Mouse (Mus musculus) midbrain, embryonic 13.5 days (tissue): ENCODE measurements around the gene Ica1. TPM values are rescaled to one million over a fixed set of nuclear protein-coding genes. Genes with fewer than 3 reads are reported as not detected.
A peak's percentile ranks its signal among the peaks of the same experiment; 100 is the strongest.

Experiments
- ATAC-seq: fragments of 200-750 bp; cut with Nextera tagmentation; 2 replicates; pipeline ENCODE4 v1.8.0; 2017; ENCODE audit warnings: mild to moderate bottlenecking, moderate TSS enrichment, moderate library complexity
- H3K27ac ChIP-seq: fragments of 300-500 bp; sonication (generic); 2 replicates; pipeline ENCODE4 v1.5.1; 2015; ENCODE audit warnings: inconsistent platforms, mild to moderate bottlenecking, moderate library complexity
- H3K27me3 ChIP-seq: fragments of 300-500 bp; sonication (generic); 2 replicates; pipeline ENCODE4 v1.6.1; 2015; ENCODE audit warnings: mild to moderate bottlenecking, inconsistent platforms
- H3K36me3 ChIP-seq: fragments of 300-500 bp; sonication (generic); 2 replicates; pipeline ENCODE4 v1.6.1; 2015; ENCODE audit warnings: mild to moderate bottlenecking, inconsistent platforms
- H3K4me1 ChIP-seq: fragments of 300-500 bp; sonication (generic); replicated peaks from 2 replicates; pipeline ENCODE4 v1.6.1; 2015; ENCODE audit warnings: inconsistent platforms
- H3K4me2 ChIP-seq: fragments of 300-500 bp; sonication (generic); replicated peaks from 2 replicates; pipeline ENCODE4 v1.6.1; 2015; ENCODE audit warnings: moderate library complexity, mild to moderate bottlenecking, inconsistent platforms
- H3K4me3 ChIP-seq: fragments of 300-500 bp; sonication (generic); replicated peaks from 2 replicates; pipeline ENCODE4 v1.5.1; 2015; ENCODE audit warnings: mild to moderate bottlenecking, inconsistent platforms
- H3K9ac ChIP-seq: fragments of 300-500 bp; sonication (generic); replicated peaks from 2 replicates; pipeline ENCODE4 v1.6.1; 2015; ENCODE audit warnings: mild to moderate bottlenecking, inconsistent platforms
- H3K9me3 ChIP-seq: fragments of 300-500 bp; sonication (generic); 2 replicates; pipeline ENCODE4 v1.6.1; 2016; ENCODE audit warnings: mild to moderate bottlenecking, inconsistent platforms
- WGBS: fragments of 180-500 bp; shearing (Covaris S2); methylation state at CpG from one replicate; pipeline ENCODE4 v1.1.7; 2015; 5-methylcytosine and 5-hydroxymethylcytosine counted together
- polyA plus RNA-seq: library from polyadenylated mRNA; unstranded; fragments of >200 nt; fragmentation: Nextera tagmentation; extraction: Ambion mirVana; gene quantifications from 2 replicates; pipeline ENCODE4 v1.2.1, GENCODE M21; 2015

Ica1 gene
- polyA plus RNA-seq, 1 experiment from 2014 or later = 36.9 TPM

DNA sequence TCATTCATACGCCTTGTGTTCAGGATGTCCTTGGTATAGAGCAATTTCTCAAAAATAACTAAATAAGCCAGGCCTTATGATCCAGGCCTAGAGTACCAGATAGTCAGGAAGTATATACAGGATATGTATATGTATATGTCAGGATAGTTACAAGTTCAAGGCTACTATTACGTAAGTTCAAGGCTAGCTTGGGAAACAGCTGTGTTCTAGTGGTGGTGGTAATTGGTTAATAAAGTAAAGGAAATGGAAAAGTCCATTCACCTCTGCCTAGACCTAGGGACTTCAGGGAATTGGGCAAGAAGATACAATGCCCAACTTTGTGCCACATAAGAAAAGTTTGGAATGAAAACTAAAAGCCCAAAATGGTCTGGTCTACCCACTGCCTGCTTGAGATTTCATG is 61.7 kb downstream of the Ica1 start:
- WGBS = 90% methylated on average over 2 of the region's 2 CpGs
- Histone ChIP-seq H3K36me3 (no peaks in the 10 kb centered on the region), H3K4me1 (no peaks in the 10 kb centered on the region), H3K27me3 (no peaks in the 10 kb centered on the region), H3K27ac (no peak overlapping the region), H3K4me3 (no peak overlapping the region), H3K4me2 (no peak overlapping the region), H3K9ac (no peak overlapping the region), H3K9me3 (no peaks in the 10 kb centered on the region)
- no peak for ATAC-seq

DNA sequence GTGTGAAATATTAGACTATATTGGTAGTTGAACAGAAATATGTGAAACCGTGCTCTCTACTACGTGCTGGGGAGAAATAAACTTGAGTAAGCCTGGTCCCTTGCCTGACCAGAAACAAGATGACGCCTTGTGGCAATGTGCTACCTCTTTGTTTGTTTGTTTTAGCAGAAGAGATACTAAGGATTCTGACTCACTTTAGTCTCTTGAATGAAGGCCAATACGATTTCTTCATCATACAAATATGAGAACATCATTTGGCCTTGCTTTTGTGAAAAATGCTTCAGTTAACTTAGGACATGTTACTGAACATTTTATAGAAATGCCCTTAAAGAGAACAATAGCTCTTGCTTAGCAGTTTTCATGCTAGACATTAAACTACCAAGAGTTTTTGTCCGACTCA is 67.0 kb downstream of the Ica1 start:
- Histone ChIP-seq H3K36me3 (no peaks in the 10 kb centered on the region), H3K4me1 (no peaks in the 10 kb centered on the region), H3K9ac (no peak overlapping the region), H3K27ac (no peak overlapping the region), H3K4me3 (no peak overlapping the region), H3K4me2 (no peak overlapping the region), H3K9me3 (no peaks in the 10 kb centered on the region), H3K27me3 (no peaks in the 10 kb centered on the region)
- 86% methylated on average over 5 of the region's 5 CpGs for WGBS
- ATAC-seq = no peak

DNA sequence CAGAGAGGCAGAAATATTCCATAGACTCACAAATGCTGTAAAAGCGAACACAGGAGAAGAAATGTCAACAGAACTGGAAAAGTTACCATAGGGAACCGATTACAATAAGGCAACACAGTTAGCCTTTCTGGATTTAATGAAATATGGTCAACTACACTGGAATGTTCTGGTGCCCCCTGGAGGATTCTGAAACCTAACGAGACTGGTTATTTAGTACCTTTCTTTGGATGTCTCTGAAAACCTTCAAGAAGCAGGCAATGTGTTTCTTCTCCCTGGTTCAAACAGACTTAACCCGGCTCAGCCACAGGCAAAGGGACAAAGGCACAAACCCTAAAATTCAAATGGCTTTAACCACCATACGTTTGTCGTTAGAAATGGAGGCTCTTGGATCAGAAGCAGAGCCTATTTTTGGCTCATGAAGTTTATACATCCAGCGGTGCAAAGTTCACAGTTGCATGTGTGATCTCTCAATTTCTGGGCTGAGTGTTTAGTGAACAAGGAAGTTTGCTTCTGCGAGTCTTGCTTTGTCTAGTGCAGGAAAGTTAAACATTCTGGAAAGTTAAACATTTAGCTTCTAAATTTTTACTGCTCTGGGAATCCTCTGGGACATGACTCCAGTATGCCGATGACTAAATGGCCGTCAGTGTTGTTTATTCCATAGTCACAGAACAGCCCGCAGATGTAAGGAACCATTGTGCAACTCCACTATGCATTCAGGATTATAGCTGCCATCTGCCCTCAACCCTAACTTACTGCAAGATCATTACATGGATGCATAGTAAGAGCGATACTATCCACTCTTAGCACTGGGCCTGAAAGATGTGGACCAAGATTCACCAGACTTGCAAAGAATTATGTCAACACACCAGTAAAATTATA is 83.4 kb downstream of the Ica1 start:
- Histone ChIP-seq H3K4me3 (no peak overlapping the region), H3K27ac (peak overlapping the region; percentile 42; the same call in 1 of the 2 replicates), H3K36me3 (no peaks in the 10 kb centered on the region), H3K27me3 (no peaks in the 10 kb centered on the region), H3K9me3 (no peaks in the 10 kb centered on the region), H3K4me1 (peaks cover 20% of the 10 kb centered on the region), H3K9ac (no peak overlapping the region), H3K4me2 (no peak overlapping the region)
- WGBS = 68% methylated on average over 12 of the region's 12 CpGs
- ATAC-seq = no peak

DNA sequence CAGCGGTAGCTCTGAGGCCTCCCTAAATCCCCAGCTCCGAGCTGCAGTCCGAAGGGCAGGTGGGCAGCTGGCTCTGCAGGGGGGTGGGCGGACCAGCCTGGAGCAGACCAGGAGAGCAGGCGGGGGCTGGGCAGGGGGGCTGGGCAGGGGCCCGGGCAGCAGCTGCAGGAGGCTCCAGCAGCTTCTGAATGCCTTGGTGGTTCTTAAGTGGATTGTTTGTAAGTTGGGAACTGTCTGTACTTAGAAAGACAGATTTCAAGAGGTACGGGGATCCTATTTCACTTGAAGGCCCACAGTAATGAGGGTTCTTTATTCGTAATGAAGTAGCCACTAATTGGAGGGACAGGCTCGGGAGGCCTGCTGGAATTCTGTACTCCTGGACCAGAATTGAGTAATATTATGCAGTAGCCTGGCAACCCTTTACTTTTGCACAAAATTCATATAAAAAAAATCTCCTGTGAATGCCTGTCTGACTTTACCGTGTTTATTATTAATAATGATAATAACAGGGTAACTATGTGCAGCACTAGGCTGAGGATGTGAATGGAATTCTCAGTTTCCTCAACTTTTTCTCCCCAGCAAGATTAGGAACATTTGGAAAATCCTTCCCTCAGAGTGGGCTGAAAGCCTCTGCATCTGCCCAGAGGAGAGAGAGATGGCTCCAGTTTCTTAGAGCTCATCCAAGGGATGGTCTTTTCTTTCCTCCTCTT is 84.2 kb downstream of the Ica1 start:
- no peaks in the 10 kb centered on the region for H3K36me3 ChIP-seq
- peak overlapping the region; percentile 42 for H3K27ac ChIP-seq
- 7% methylated on average over 10 of the region's 10 CpGs for WGBS
- no peaks in the 10 kb centered on the region for H3K27me3 ChIP-seq
- no peak overlapping the region for H3K4me3 ChIP-seq
- 0 out of 2 replicates have a peak overlapping the region, but pooled peaks have one; percentile 19 for H3K4me2 ChIP-seq
- H3K9me3 ChIP-seq = no peaks in the 10 kb centered on the region
- peak; percentile 95 for ATAC-seq
- H3K4me1 ChIP-seq = peaks cover 20% of the 10 kb centered on the region
- no peak overlapping the region for H3K9ac ChIP-seq

DNA sequence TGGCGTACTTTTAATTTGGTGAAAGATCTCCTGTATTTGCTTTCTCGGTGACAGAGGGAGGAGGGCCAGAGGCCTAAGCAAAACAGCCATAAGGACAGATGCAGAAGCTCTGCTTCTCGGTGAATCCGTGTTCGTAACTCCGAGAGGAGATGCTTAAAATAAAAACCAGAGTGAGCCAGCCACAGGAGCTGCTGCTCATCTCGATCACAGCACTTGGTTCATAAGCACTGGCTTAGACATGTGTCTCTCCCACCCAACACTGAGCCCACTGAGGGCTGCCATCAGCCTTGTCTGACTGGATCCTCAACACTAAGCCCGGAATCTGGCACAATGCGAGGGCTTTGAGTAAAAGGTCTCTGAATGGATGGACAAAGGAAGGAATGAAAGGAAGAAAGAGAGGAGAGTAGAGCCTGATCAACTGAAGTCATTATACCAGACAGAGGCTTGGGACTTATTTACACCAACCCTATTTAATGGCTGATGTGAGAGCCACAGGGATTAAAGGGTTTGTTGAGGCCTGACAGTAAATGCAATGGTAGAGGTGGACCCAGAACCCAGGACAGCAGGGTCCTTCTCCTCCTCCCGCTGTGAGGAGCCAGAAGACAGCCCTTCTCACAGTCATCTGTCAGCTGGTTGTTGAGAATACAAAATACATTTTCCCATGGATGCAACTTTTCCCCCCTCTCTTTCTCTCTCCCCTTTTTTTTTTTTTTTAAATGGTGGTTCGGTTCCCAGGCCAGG is 85.0 kb downstream of the Ica1 start:
- no peaks in the 10 kb centered on the region for H3K27me3 ChIP-seq
- H3K36me3 ChIP-seq = no peaks in the 10 kb centered on the region
- WGBS = 23% methylated on average over 11 of the region's 11 CpGs
- H3K9ac ChIP-seq = no peak overlapping the region
- peak; percentile 68 for ATAC-seq
- H3K9me3 ChIP-seq = no peaks in the 10 kb centered on the region
- H3K4me1 ChIP-seq = peaks cover 20% of the 10 kb centered on the region
- no peak overlapping the region for H3K4me3 ChIP-seq
- H3K4me2 ChIP-seq = no peak overlapping the region
- H3K27ac ChIP-seq = peak overlapping the region; percentile 57

DNA sequence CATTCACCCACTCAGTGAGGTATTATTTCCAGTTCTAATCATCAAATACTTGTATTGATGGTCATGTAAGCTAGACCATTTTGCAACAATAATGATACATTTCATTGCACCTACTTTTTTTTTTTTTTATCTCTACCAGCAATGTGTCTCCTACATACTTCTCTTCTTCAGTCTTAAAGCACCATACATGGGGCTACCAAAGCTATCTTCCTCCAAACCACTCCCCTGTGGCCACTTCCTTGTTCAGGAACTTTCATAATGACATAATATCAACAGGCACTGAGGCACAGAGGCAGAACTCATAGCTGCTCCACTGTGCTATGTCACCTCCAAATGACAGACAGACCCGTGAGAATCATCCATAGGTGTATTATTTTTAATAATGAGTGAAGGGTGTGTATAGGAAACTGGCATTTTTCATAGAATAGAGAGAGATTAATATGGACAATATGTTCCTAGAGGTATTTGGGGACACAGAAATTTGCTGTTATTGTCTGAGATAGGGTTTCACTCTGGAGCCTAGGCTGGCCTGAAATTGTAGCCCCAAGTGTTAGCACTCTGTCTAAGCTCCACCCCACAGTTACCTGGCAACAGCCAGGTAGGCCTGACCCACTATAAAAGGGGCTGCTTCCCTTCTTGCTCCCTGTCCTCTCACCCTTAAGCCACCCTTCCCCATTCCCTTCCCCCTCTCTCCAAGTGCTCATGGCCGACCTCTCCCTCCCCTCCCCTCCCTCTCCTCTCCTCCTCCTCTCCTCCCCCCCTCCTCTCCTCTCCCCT is 86.9 kb downstream of the Ica1 start:
- Histone ChIP-seq H3K27me3 (no peaks in the 10 kb centered on the region), H3K36me3 (no peaks in the 10 kb centered on the region), H3K9ac (no peak overlapping the region), H3K4me1 (peaks cover 20% of the 10 kb centered on the region), H3K4me3 (no peak overlapping the region), H3K4me2 (no peak overlapping the region), H3K27ac (no peak overlapping the region), H3K9me3 (no peaks in the 10 kb centered on the region)
- ATAC-seq = no peak
- WGBS = 72% methylated on average over 2 of the region's 2 CpGs

DNA sequence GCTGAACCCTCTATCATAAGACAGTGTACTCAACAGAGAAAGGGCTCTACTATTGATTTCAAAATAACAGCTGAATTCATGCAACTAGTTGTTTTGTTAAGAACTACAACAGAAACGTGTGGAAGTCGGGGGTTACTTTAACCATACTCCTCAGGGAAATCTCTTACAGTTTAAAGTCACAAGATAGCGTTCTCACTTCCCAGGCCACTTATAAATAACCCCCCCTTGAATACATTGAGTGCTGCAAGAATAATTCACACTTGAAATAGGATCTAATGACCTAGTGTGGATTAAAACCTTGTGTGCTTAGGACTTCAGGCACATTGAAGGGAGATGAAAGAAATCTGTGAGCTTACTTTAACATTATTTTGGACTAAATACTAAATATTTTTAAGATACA is 87.8 kb downstream of the Ica1 start:
- no peaks in the 10 kb centered on the region for H3K36me3 ChIP-seq
- H3K27ac ChIP-seq = no peak overlapping the region
- WGBS = 72% methylated on average over 3 of the region's 3 CpGs
- no peak for ATAC-seq
- H3K4me3 ChIP-seq = no peak overlapping the region
- H3K4me1 ChIP-seq = peaks cover 20% of the 10 kb centered on the region
- no peak overlapping the region for H3K9ac ChIP-seq
- H3K4me2 ChIP-seq = no peak overlapping the region
- H3K9me3 ChIP-seq = no peaks in the 10 kb centered on the region
- no peaks in the 10 kb centered on the region for H3K27me3 ChIP-seq

DNA sequence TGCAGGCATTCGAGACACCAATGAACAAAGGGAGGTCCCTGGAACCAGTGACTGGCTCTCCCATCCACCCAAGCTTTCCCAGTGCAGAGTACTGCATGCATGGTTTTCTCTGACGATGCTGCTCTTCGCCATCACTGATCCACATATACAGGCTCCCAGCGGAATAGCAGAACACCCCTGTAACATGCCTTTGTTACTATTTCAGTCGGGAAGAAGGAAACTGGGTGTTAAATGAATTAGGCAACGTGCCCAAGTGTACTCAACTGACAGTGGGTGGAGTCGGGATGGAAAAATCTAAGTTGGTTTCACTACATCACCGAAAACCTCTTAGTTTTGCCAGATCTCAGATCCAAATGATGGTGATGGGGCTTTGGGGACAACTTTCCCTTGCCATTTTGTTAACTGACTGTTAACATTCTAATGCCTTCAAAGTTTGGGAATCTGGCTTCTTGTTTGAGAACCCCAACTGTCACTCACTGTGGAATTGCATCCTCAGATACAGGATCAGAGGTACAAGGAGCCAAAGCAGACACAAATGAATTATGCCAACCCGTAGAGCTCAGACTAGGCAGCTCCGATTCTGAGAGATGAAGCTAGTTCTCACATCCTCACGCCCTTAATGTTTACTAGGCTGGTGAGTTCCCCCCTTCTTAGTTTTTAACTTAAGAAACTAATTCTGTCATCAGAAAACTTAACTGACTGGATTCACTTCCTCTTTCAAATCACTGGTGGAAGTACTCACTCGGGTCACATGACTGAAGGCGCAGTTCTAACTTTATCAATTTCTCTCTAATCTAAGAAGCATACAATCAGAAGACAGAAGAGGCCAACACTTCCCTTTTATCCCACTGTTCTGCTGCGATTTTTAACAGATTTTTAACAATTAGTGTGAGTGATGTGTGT is 91.4 kb downstream of the Ica1 start:
- 89% methylated on average over 14 of the region's 14 CpGs for WGBS
- no peak for ATAC-seq
- Histone ChIP-seq H3K36me3 (no peaks in the 10 kb centered on the region), H3K4me2 (no peak overlapping the region), H3K27ac (no peak overlapping the region), H3K9me3 (no peaks in the 10 kb centered on the region), H3K27me3 (no peaks in the 10 kb centered on the region), H3K9ac (no peak overlapping the region), H3K4me1 (no peaks in the 10 kb centered on the region), H3K4me3 (no peak overlapping the region)

DNA sequence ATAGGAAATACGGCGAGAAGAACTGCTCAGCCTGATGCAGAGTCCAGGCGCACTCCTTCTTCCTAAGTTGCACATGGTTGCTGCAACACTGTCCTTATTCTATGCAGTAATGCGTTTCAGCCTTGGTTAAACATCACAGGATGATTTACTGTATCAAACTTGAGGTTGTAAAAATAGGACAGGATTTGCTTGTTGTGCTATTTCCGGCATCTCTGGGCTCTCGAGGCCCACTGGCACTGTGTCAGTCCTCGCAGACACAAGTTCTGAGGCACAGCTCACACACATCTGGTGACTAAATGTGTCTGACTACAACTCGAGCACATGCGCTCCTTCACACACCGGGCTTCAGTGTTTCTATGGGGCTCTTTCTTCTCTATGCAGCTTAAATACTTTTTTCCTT is 94.9 kb downstream of the Ica1 start:
- H3K27me3 ChIP-seq = no peaks in the 10 kb centered on the region
- no peak for ATAC-seq
- no peaks in the 10 kb centered on the region for H3K36me3 ChIP-seq
- no peak overlapping the region for H3K4me3 ChIP-seq
- H3K27ac ChIP-seq = no peak overlapping the region
- no peak overlapping the region for H3K4me2 ChIP-seq
- 93% methylated on average over 10 of the region's 10 CpGs for WGBS
- no peaks in the 10 kb centered on the region for H3K9me3 ChIP-seq
- no peaks in the 10 kb centered on the region for H3K4me1 ChIP-seq
- no peak overlapping the region for H3K9ac ChIP-seq

DNA sequence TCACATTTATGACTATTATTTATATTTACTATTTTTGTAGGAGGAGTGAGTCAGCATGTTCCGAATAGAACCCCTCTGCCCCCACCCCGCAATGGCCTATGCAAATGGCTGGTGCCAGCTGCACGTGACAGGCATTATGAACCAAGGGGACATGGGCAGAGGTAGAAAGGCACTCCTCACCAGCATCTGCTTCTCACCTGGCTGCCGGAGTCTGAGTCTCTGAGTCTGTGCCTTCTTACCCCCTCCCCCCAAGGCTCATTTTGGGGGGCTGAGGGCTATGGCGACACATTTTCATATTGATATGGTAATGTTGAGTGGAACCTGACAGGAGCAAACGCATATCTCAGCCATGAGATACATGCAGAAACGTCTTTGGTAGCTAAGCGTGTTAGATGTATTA is 97.4 kb downstream of the Ica1 start:
- Histone ChIP-seq H3K27ac (no peak overlapping the region), H3K9me3 (no peaks in the 10 kb centered on the region), H3K27me3 (no peaks in the 10 kb centered on the region), H3K36me3 (no peaks in the 10 kb centered on the region), H3K4me3 (no peak overlapping the region), H3K4me2 (no peak overlapping the region), H3K9ac (no peak overlapping the region), H3K4me1 (no peaks in the 10 kb centered on the region)
- 83% methylated on average over 8 of the region's 8 CpGs for WGBS
- ATAC-seq = no peak

DNA sequence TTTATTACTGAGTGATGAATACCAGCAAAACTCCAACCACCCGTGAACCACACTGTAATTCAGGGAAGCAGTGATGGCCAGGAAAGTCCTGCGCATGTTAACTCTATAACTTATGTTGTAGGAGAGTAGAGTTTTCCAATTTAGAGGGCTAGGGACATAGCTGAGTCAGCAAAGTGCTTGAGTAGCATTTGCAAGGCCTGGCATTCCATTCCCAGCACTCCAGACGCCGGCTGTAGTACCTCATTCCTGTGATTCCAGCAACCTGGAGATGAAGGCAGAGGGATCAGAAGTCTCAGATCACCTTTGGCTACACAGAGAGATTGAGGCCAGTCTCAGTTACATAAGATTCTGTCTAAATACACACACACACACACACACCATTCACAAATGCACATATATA is 105.3 kb downstream of the Ica1 start:
- ATAC-seq = no peak
- Histone ChIP-seq H3K27ac (no peak overlapping the region), H3K9ac (no peak overlapping the region), H3K27me3 (no peaks in the 10 kb centered on the region), H3K4me2 (no peak overlapping the region), H3K36me3 (no peaks in the 10 kb centered on the region), H3K4me1 (no peaks in the 10 kb centered on the region), H3K9me3 (no peaks in the 10 kb centered on the region), H3K4me3 (no peak overlapping the region)
- 96% methylated on average over 4 of the region's 4 CpGs for WGBS
